Mouse (Mus musculus) CD8-positive naive resting alpha-beta T cell, adult 57 days (primary cell): Measurements from ENCODE around the gene Rab7b. TPM values are rescaled to one million over a fixed set of nuclear protein-coding genes. Genes with fewer than 3 reads are reported as not detected.

Experiments
- total RNA-seq: library from RNA; stranded (reverse); gene quantifications from one replicate; pipeline ENCODE4 v1.2.4, GENCODE M21; 2023

Rab7b gene
- 0.67 TPM for total RNA-seq

GRCm38 (mm10) chr1:131688475-131688874 is at the start of gene Rab7b:
Rab7b (plus strand) TSS chr1:131688695.

DNA sequence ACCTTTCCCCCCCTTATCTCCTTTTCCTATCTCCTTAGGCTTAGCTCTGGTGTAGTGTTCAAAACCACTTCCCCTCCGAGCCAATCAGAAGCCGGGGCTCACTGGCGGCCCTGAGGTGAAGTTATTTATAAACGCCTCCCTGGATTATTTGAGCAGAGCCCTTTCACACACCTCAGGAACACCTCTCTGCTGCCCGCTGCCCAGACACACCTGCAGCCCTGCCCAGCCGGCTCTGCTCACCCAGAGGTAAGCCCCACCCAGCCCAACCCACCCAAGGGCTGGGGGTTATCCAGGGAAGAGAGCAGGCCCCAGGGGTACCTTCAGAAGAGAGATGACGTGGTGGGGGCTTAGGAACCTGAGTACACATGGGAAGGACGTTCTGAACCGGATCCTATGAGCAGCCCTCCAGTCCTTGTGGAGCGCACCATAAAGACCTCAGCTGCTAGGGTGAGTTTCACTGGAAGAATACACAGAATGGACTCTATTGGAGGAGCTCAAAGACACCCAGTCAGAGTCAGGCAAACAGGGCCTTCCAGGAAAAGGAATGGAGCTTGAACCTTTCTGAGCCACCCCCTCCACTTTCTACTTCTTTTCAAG is 55.5 kb downstream of the Rab7b start, which contains the start of gene Slc26a9:
Gene Slc26a9, plus strand, starts transcription at position 155 of the 597 bp plus-strand sequence.

Other genes starting within 250 kb of the Rab7b start
- 67.2 TPM for gene Srgap2, start 161.3 kb upstream of the Rab7b start, total RNA-seq
- 1.1 TPM for gene Fam72a, start 160.8 kb upstream of the Rab7b start, total RNA-seq
- gene Avpr1b, start 89.5 kb upstream of the Rab7b start, total RNA-seq = not detected
- gene Ctse, start 50.4 kb upstream of the Rab7b start, total RNA-seq = 167 TPM
- not detected for gene Slc26a9, start 55.3 kb downstream of the Rab7b start, total RNA-seq
- not detected for gene Pm20d1, start 108.7 kb downstream of the Rab7b start, total RNA-seq
- gene Slc41a1, start 138.8 kb downstream of the Rab7b start, total RNA-seq = 40.6 TPM
- 19.0 TPM for gene Rab29, start 178.5 kb downstream of the Rab7b start, total RNA-seq
- gene Nucks1, start 221.8 kb downstream of the Rab7b start, total RNA-seq = 85.2 TPM